Mouse (Mus musculus) left cerebral cortex, postnatal 14 days (tissue): ENCODE data around the gene Qtrt2. TPM values are rescaled to one million over a fixed set of nuclear protein-coding genes. Genes with fewer than 3 reads are reported as not detected.

Experiments
- DNase-seq, 2 experiments: peaks; one replicate each; pipeline ENCODE4 v3.0.0; 2021 to 2022; ENCODE audit warnings: low spot score in 2 of 2, mixed read lengths in 1 of 2
- intact Hi-C: fragments of 180-260 bp; cut with DNase I; formaldehyde crosslinking; loops from one replicate; pipeline ENCODE4 v1.15.1; 2025
- long read RNA-seq, 2 experiments: library from polyadenylated mRNA; stranded (forward); transcript quantifications; one replicate each; pipeline ENCODE4 v2.0.0; 2021
- total RNA-seq, 2 experiments: library from RNA; stranded (reverse); gene quantifications; 2 replicates each; pipeline ENCODE4 v1.2.3; 2021

The Qtrt2 gene
- 10 to 100 TPM; 24.5 to 29.6 TPM for total RNA-seq
- long read RNA-seq, experiment 1, partial matches to known transcripts = 2 of 7 reads
- long read RNA-seq, experiment 1, other reads (novel, unspliced or antisense) = 5 of 7 reads
- long read RNA-seq, experiment 2, partial matches to known transcripts = 1 of 5 reads
- long read RNA-seq, experiment 2, other reads (novel, unspliced or antisense) = 4 of 5 reads

GRCm38 (mm10) chr16:43926341-43926859, at the start of gene Qtrt2:
Gene Qtrt2 (minus strand): TSS chr16:43926809.
- no peak for DNase-seq
- intact Hi-C loops = no loop called here

- intact Hi-C loops = loop anchor here (5.0 kb wide), 1 partner anchor 84 kb away; no protein-coding TSS in a partner anchor
These were observed 47.1 kb upstream of the Qtrt2 start for GRCm38 (mm10) chr16:43973606-43974220.

GRCm38 (mm10) chr16:43973147-43973546, 46.5 kb upstream of the Qtrt2 start:
- no peak for DNase-seq
- intact Hi-C loops = loop anchor here (5.0 kb wide), 1 partner anchor 84 kb away; no protein-coding TSS in a partner anchor

More at GRCm38 (mm10) chr16:43973606-43974220, 47.1 kb upstream of the Qtrt2 start:
- no peak for DNase-seq

GRCm38 (mm10) chr16:43972391-43972790, 45.8 kb upstream of the Qtrt2 start:
- intact Hi-C loops = loop anchor here (5.0 kb wide), 1 partner anchor 85 kb away; no protein-coding TSS in a partner anchor
- no peak for DNase-seq

GRCm38 (mm10) chr16:43971741-43972140, 45.1 kb upstream of the Qtrt2 start:
- no peak for DNase-seq
- intact Hi-C loops = loop anchor here (5.0 kb wide), 1 partner anchor 86 kb away; no protein-coding TSS in a partner anchor

GRCm38 (mm10) chr16:43971189-43971588, 44.6 kb upstream of the Qtrt2 start:
- no peak for DNase-seq

GRCm38 (mm10) chr16:43970426-43970825, 43.8 kb upstream of the Qtrt2 start:
- intact Hi-C loops = loop anchor here (5.0 kb wide), 1 partner anchor 87 kb away; no protein-coding TSS in a partner anchor
- DNase-seq = no peak

More at GRCm38 (mm10) chr16:43971189-43971588, 44.6 kb upstream of the Qtrt2 start:
- intact Hi-C loops = loop anchor here (5.0 kb wide), 1 partner anchor 86 kb away; no protein-coding TSS in a partner anchor

- no peak for DNase-seq
- intact Hi-C loops = no loop called here
These were observed 39.3 kb upstream of the Qtrt2 start for GRCm38 (mm10) chr16:43965781-43966389.

GRCm38 (mm10) chr16:43963780-43964179, 37.2 kb upstream of the Qtrt2 start:
- DNase-seq = no peak
- intact Hi-C loops = no loop called here

- DNase-seq = no peak
- intact Hi-C loops = no loop called here
These were observed 36.7 kb upstream of the Qtrt2 start for GRCm38 (mm10) chr16:43963291-43963690.

- intact Hi-C loops = no loop called here
- no peak for DNase-seq
These were observed 31.4 kb upstream of the Qtrt2 start for GRCm38 (mm10) chr16:43958038-43958437.

- intact Hi-C loops = no loop called here
- DNase-seq = no peak
These were observed 28.3 kb upstream of the Qtrt2 start for GRCm38 (mm10) chr16:43954913-43955312.

- DNase-seq = no peak
- intact Hi-C loops = no loop called here
These were observed 25.0 kb upstream of the Qtrt2 start for GRCm38 (mm10) chr16:43951591-43951990.

GRCm38 (mm10) chr16:43945869-43946268, 19.3 kb upstream of the Qtrt2 start:
- intact Hi-C loops = no loop called here
- DNase-seq = no peak

- no peak for DNase-seq
- intact Hi-C loops = no loop called here
These were observed 18.7 kb upstream of the Qtrt2 start for GRCm38 (mm10) chr16:43945351-43945750.

GRCm38 (mm10) chr16:43940846-43941245, 14.2 kb upstream of the Qtrt2 start:
- intact Hi-C loops = no loop called here

GRCm38 (mm10) chr16:43935892-43936291, 9.3 kb upstream of the Qtrt2 start:
- intact Hi-C loops = no loop called here
- DNase-seq = no peak

More at GRCm38 (mm10) chr16:43940846-43941245, 14.2 kb upstream of the Qtrt2 start:
- no peak for DNase-seq

GRCm38 (mm10) chr16:43935367-43935766, 8.8 kb upstream of the Qtrt2 start:
- intact Hi-C loops = no loop called here
- DNase-seq = peak in 1 of 2 experiments; percentile 37

- DNase-seq = no peak
- intact Hi-C loops = no loop called here
These were observed 8.2 kb upstream of the Qtrt2 start for GRCm38 (mm10) chr16:43934856-43935255.

GRCm38 (mm10) chr16:43933041-43933440, 6.4 kb upstream of the Qtrt2 start:
- intact Hi-C loops = no loop called here
- DNase-seq = no peak
